ENCODE assay signal across 19 mouse cellular contexts in genomic region chr11:76009101-76009500, GRCm38 (mm10). TPM values are rescaled to one million over a fixed set of nuclear protein-coding genes. Genes with fewer than 3 reads are reported as not detected.
"Had no signal": no experiment of that assay in that cellular context is flagged by ENCODE, and none has a peak within 500 bp of the region (broad histone marks: within the 10 kb centered on the region; RNA-seq: fewer than 3 reads in every experiment).

No protein-coding gene starts in this region.

- ATAC-seq: midbrain, embryonic 16.5 days had no signal

- H3K4me2 ChIP-seq: kidney, embryonic 15.5 days; liver, embryonic 13.5 days; midbrain, embryonic 12.5 days; neural tube, embryonic 13.5 days; stomach, embryonic 15.5 days had no signal

- H3K36me3 ChIP-seq: kidney, embryonic 15.5 days; liver, embryonic 13.5 days; midbrain, embryonic 12.5 days; neural tube, embryonic 13.5 days; stomach, embryonic 15.5 days had no signal

- H3K4me1 ChIP-seq: kidney, embryonic 15.5 days; liver, embryonic 13.5 days; midbrain, embryonic 12.5 days; neural tube, embryonic 13.5 days had no signal

- H3K27me3 ChIP-seq: kidney, embryonic 15.5 days; liver, embryonic 13.5 days; midbrain, embryonic 12.5 days; neural tube, embryonic 13.5 days; stomach, embryonic 15.5 days had no signal

- DNase-seq: kidney, adult 8-10 months; kidney, postnatal 10 days; kidney, postnatal 36 days; layer of hippocampus, postnatal 36 days; liver, embryonic 13.5 days; lung, adult 2 months; lung, postnatal 14 days; lung, postnatal 4 days; right cerebral cortex, postnatal 4 days; spleen, adult 18-20 months; thymus, postnatal 36 days had no signal

- H3K9me3 ChIP-seq: kidney, embryonic 15.5 days; liver, embryonic 13.5 days; midbrain, embryonic 12.5 days; neural tube, embryonic 13.5 days; stomach, embryonic 15.5 days had no signal

- H3K9ac ChIP-seq: kidney, embryonic 15.5 days; liver, embryonic 13.5 days; midbrain, embryonic 12.5 days; neural tube, embryonic 13.5 days; stomach, embryonic 15.5 days had no signal

- H3K27ac ChIP-seq: kidney, embryonic 15.5 days; left cerebral cortex, adult 2 months; liver, embryonic 13.5 days; midbrain, embryonic 12.5 days; neural tube, embryonic 13.5 days; stomach, embryonic 15.5 days had no signal

- H3K4me3 ChIP-seq: kidney, embryonic 15.5 days; left cerebral cortex, adult 2 months; liver, embryonic 13.5 days; midbrain, embryonic 12.5 days; myocyte; neural tube, embryonic 13.5 days; stomach, embryonic 15.5 days had no signal

RNA-seq across cellular contexts. Expression of gene 1700016K19Rik, which starts 9.4 kb away (rescaled TPM):
- polyA plus RNA-seq: liver, embryonic 13.5 days; liver, embryonic 16.5 days had no signal
